Mouse (Mus musculus) fibroblast of lung, adult 2 months (primary cell): Measurements from ENCODE around the gene Gm39115.
A peak's percentile ranks its signal among the peaks of the same experiment; 100 is the strongest.

Source experiments
- DNase-seq: peaks from one replicate; pipeline ENCODE4 v3.0.0-alpha.2; 2011; ENCODE audit warnings: low read depth

The Gm39115 gene

GRCm38 (mm10) chr7:142095183-142095931 is 40.5 kb downstream of the Gm39115 start, which contains the start of gene Dusp8:
Dusp8 (minus strand) TSS chr7:142095843.
- peak; percentile 27 for DNase-seq

- DNase-seq = no peak
Observed at GRCm38 (mm10) chr7:142094301-142095143, 41.3 kb downstream of the Gm39115 start.

- no peak for DNase-seq
Observed at GRCm38 (mm10) chr7:142093696-142094240, 42.1 kb downstream of the Gm39115 start.

GRCm38 (mm10) chr7:142092991-142093390 is 42.8 kb downstream of the Gm39115 start:
- no peak for DNase-seq

- no peak for DNase-seq
Observed at GRCm38 (mm10) chr7:142091848-142092247, 44.0 kb downstream of the Gm39115 start.

GRCm38 (mm10) chr7:142089648-142090447 is 46.0 kb downstream of the Gm39115 start:
- no peak for DNase-seq

GRCm38 (mm10) chr7:142088886-142089285 is 46.9 kb downstream of the Gm39115 start:
- no peak for DNase-seq

- no peak for DNase-seq
Observed at GRCm38 (mm10) chr7:142087069-142087652, 48.7 kb downstream of the Gm39115 start.

- DNase-seq = no peak
Observed at GRCm38 (mm10) chr7:142086159-142086905, 49.5 kb downstream of the Gm39115 start.
